Mouse (Mus musculus): Measurements from ENCODE around the gene Chkb.

The Chkb gene

GRCm38 (mm10) chr15:89429352-89430221, at the start of gene Chkb, which contains the start of the genes C730034F03Rik and Gm44502:
Gene Chkb, minus strand, starts transcription at chr15:89429908.
Gene C730034F03Rik, plus strand, starts transcription at chr15:89429589.
Gene Gm44502, minus strand, starts transcription at chr15:89429696.
- DNase-seq (ENCODE audit: low spot score) = peak; percentile 94

- no peak for DNase-seq (ENCODE audit: low spot score)
These were observed 48.9 kb upstream of the Chkb start for GRCm38 (mm10) chr15:89478622-89479021.

GRCm38 (mm10) chr15:89477806-89478205, 48.1 kb upstream of the Chkb start:
- DNase-seq (ENCODE audit: low spot score) = no peak

GRCm38 (mm10) chr15:89477091-89477491, 47.4 kb upstream of the Chkb start, which contains the start of gene Arsa:
Gene Arsa, minus strand, starts transcription at chr15:89477425.
- DNase-seq (ENCODE audit: low spot score) = no peak

- no peak for DNase-seq (ENCODE audit: low spot score)
These were observed 46.7 kb upstream of the Chkb start for GRCm38 (mm10) chr15:89476475-89476815.

- peak; percentile 91 for DNase-seq (ENCODE audit: low spot score)
These were observed 46.1 kb upstream of the Chkb start for GRCm38 (mm10) chr15:89475611-89476474.

- DNase-seq (ENCODE audit: low spot score) = no peak
These were observed 45.5 kb upstream of the Chkb start for GRCm38 (mm10) chr15:89475293-89475600.

GRCm38 (mm10) chr15:89474596-89475292, 45.0 kb upstream of the Chkb start:
- DNase-seq (ENCODE audit: low spot score) = no peak

- no peak for DNase-seq (ENCODE audit: low spot score)
These were observed 44.2 kb upstream of the Chkb start for GRCm38 (mm10) chr15:89473921-89474320.

GRCm38 (mm10) chr15:89473370-89473769, 43.7 kb upstream of the Chkb start:
- no peak for DNase-seq (ENCODE audit: low spot score)

GRCm38 (mm10) chr15:89471476-89471875, 41.8 kb upstream of the Chkb start:
- no peak for DNase-seq (ENCODE audit: low spot score)

- DNase-seq (ENCODE audit: low spot score) = no peak
These were observed 38.9 kb upstream of the Chkb start for GRCm38 (mm10) chr15:89468577-89468976.

- no peak for DNase-seq (ENCODE audit: low spot score)
These were observed 35.3 kb upstream of the Chkb start for GRCm38 (mm10) chr15:89465052-89465451.

GRCm38 (mm10) chr15:89463334-89464235, 33.9 kb upstream of the Chkb start:
- no peak for DNase-seq (ENCODE audit: low spot score)

- no peak for DNase-seq (ENCODE audit: low spot score)
These were observed 32.5 kb upstream of the Chkb start for GRCm38 (mm10) chr15:89462176-89462575.

GRCm38 (mm10) chr15:89461321-89461720, 31.6 kb upstream of the Chkb start:
- DNase-seq (ENCODE audit: low spot score) = no peak

- DNase-seq (ENCODE audit: low spot score) = no peak
These were observed 30.6 kb upstream of the Chkb start for GRCm38 (mm10) chr15:89460298-89460697.

GRCm38 (mm10) chr15:89459821-89460220, 30.1 kb upstream of the Chkb start:
- no peak for DNase-seq (ENCODE audit: low spot score)

- no peak for DNase-seq (ENCODE audit: low spot score)
These were observed 29.2 kb upstream of the Chkb start for GRCm38 (mm10) chr15:89458942-89459341.

GRCm38 (mm10) chr15:89455642-89456041, 25.9 kb upstream of the Chkb start:
- DNase-seq (ENCODE audit: low spot score) = no peak

GRCm38 (mm10) chr15:89454857-89455256, 25.1 kb upstream of the Chkb start:
- no peak for DNase-seq (ENCODE audit: low spot score)
